Mouse (Mus musculus): ENCODE results near the gene Yif1a.

- no peak for TF ChIP-seq CEBPB (IDR thresholded peaks at IDR 0.05; ENCODE audit: low read depth)
- TF ChIP-seq MAX (IDR thresholded peaks at IDR 0.05): no peak
- TF ChIP-seq CTCF (IDR thresholded peaks at IDR 0.05; ENCODE audit: control insufficient read depth, insufficient read depth, insufficient read length): no peak
- TF ChIP-seq USF1 (IDR thresholded peaks at IDR 0.05; ENCODE audit: low read depth): no peak
- peak; percentile 74 for TF ChIP-seq MYOD1 (IDR thresholded peaks at IDR 0.05; ENCODE audit: control insufficient read depth, insufficient read length, low read depth)
Observed at GRCm38 (mm10) chr19:5052166-5052822, 36.0 kb upstream of the Yif1a start.

Measured in C2C12 (cell line).